ENCODE assay signal across 8 mouse cellular contexts in the genomic region with DNA sequence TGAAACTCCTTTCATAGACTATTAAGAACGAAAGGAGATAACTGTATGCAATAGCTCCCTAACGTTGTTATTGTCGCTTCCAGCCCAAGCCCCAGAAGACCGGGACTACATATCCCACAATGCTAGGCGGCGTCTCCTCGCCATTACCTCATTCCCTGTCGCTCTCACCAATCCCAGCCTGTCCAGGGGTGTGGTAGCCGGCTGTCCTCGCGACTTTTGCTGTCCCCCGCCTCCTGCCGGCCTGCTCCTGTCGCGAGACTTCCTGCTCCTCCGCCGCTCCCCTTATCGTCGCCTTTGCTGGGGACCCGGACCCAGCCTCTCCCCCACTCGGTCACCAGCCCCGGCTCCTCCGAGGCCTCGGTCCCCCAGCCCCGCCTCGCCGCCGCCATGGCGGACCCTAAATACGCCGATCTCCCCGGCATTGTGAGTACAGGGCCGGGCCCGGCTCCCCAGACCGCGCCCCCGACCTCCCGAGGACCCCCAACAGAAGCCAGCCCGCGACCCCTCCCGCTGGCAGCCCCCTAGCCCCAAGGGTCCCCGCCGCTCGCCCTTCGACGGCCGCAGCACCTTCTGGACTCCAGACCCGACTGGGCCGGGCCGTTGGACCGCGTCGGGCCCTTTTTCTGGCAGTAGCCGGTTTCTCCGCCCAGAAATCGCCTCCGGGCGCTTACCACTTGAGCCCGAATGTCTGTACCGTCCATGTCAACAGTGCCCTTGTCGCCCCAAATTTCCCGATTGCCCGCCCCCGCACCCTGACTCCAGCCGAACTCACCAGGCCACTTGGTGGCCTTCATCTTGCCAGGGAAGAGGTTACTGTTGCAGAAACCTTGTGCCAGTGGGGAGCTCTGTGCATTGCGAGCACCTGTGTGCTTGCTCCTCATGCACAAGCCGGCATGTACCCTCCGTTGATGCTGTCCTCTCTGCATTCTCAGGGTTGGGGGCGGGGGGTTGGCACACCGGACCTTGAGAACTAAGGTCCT. TPM values are rescaled to one million over a fixed set of nuclear protein-coding genes. Genes with fewer than 3 reads are reported as not detected.
DNase-seq lines count a peak whose midpoint lies in the region; ATAC-seq lines count a peak whose summit lies in the region.

A gene (plus strand): TSS at position 257 of the 980 bp plus-strand sequence.

- peaks cover 29% of the 10 kb centered on the region for H3K27me3 ChIP-seq in intestine, embryonic 14.5 days (replicated peaks; ENCODE audit: control insufficient read depth, insufficient read depth, low read length)

- no peaks in the 10 kb centered on the region for H3K9me3 ChIP-seq in intestine, embryonic 14.5 days (ENCODE audit: control insufficient read depth, low read length)

- H3K4me2 ChIP-seq in intestine, embryonic 14.5 days (ENCODE audit: low read length): peak within 1 kb of the TSS; percentile 94

- intact Hi-C loops in left cerebral cortex, postnatal 14 days (cut with DNase I): loop anchor here (2.0 kb wide), 1 partner anchor 22 kb away; a partner anchor contains a TSS

- peak within 1 kb of the TSS; percentile 89 for H3K9ac ChIP-seq in intestine, embryonic 14.5 days (ENCODE audit: low read length)

- peaks cover 18% of the 10 kb centered on the region for H3K4me1 ChIP-seq in intestine, embryonic 14.5 days (replicated peaks; ENCODE audit: control insufficient read depth, insufficient read depth, low read length)

- WGBS in intestine, embryonic 14.5 days: under 1% methylated on average over 70 of the region's 70 CpGs

- peaks cover 25% of the 10 kb centered on the region for H3K36me3 ChIP-seq in intestine, embryonic 14.5 days (ENCODE audit: control insufficient read depth, insufficient read depth, low read length)

- ATAC-seq in intestine, embryonic 14.5 days (replicated peaks; ENCODE audit: low FRiP score, low TSS enrichment, low read depth): peak; percentile 95

- peak within 1 kb of the TSS; percentile 86 for H3K4me3 ChIP-seq in intestine, embryonic 14.5 days (ENCODE audit: low read depth, low read length)

- DNase-seq in adrenal gland, adult (ENCODE audit: inconsistent age in 2 of 2, low spot score in 1 of 2): peak; percentile 97
- peak; percentile 98 for DNase-seq in embryo, embryonic 10.5 days (ENCODE audit: low spot score)
- DNase-seq in gastrocnemius, postnatal 25 days: peak; percentile 96
- DNase-seq in intestine, embryonic 14.5 days (ENCODE audit: low spot score): peak; percentile 92
- peak; percentile 95 to 97 for DNase-seq in left cerebral cortex, postnatal 14 days (ENCODE audit: low spot score in 2 of 2)
- DNase-seq in mesoderm, embryonic 11.5 days (ENCODE audit: low read depth, low spot score): peak; percentile 96
- DNase-seq in right cerebral cortex, postnatal 36 days (ENCODE audit: low spot score in 2 of 2): peak; percentile 93
- DNase-seq in yolk sac, embryonic 10.5 days (ENCODE audit: low spot score): peak; percentile 97

- peak within 1 kb of the TSS; percentile 83 for H3K27ac ChIP-seq in intestine, embryonic 14.5 days (ENCODE audit: low read depth)

RNA-seq across cellular contexts. Expression of the gene that starts here (rescaled TPM):
- 10 to 100 TPM; 88.3 to 90.8 TPM for total RNA-seq in gastrocnemius, postnatal 25 days (2021)
- polyA plus RNA-seq in intestine, embryonic 14.5 days (2014; fragmentation: Nextera tagmentation; extraction: Ambion mirVana): 157 and 166 TPM in 2 replicates
- total RNA-seq in left cerebral cortex, postnatal 14 days (2021): 100 to 1,000 TPM; 308 to 321 TPM

Comparison
In these comparisons a context has a peak if more than half of its experiments do, and no peak if none do; other contexts are left out.
1. Peak in every context shown above with its lines: DNase-seq, ATAC-seq, H3K4me3 ChIP-seq and H3K27ac ChIP-seq.